Mouse (Mus musculus): ENCODE measurements at regions not wholly inside any gene's neighbourhood (a gene's known extent, or its start where the extent isn't known, plus 50 kb on each side); places are given as distances from the start of the nearest gene placed in this dataset.
A peak's percentile ranks its signal among the peaks of the same experiment; 100 is the strongest.

GRCm38 (mm10) chr14:73978694-73979093 is 317.7 kb downstream of the Gm21750 start:
- no peak for DNase-seq (ENCODE audit: low spot score)

DNA sequence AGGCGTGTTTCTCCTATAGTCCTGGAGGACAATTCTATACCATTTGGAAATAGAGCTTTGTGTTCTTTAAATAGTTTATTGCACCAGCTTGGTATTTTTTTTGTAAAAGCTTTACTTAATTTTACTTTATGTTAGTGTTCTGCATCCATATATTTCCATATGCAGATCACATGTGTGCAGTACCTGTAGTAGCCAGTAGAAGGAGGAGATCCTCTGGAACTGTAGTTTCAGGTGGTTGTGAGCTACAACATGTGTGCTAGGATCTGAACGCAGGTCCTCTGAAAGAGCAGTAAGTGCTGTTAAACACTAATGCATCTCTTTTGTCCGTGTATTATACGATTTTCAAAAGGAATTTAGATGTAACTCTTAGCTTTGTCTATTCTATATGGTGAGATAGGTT is 335.2 kb downstream of the Gm21750 start:
- no peak for DNase-seq (ENCODE audit: low spot score)

DNA sequence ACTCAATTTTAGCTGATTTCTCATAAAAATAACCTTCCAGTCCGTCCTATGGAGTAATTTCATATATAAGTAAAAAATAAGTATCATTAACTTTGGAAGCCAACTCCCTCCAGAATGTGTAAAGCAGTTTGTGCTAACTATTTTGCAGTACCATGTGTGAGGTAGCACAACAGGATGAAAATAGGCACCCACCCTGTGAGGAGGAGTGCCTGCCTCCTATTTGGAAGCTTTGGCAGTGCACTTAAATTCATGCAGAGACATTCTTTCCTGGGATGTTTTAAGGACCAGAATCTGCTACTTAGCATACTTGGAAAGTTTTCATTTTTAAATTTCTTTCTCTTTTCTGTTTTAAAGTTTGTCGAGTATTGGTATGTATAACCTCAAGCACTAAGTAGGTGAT is 336.8 kb downstream of the Gm21750 start:
- DNase-seq (ENCODE audit: low spot score), result peak; percentile 4

GRCm38 (mm10) chr14:73999409-73999909 is 338.4 kb downstream of the Gm21750 start:
- no peak for DNase-seq (ENCODE audit: low spot score)

GRCm38 (mm10) chr14:74006911-74007310 is 345.9 kb downstream of the Gm21750 start:
- no peak for DNase-seq (ENCODE audit: low spot score)

DNA sequence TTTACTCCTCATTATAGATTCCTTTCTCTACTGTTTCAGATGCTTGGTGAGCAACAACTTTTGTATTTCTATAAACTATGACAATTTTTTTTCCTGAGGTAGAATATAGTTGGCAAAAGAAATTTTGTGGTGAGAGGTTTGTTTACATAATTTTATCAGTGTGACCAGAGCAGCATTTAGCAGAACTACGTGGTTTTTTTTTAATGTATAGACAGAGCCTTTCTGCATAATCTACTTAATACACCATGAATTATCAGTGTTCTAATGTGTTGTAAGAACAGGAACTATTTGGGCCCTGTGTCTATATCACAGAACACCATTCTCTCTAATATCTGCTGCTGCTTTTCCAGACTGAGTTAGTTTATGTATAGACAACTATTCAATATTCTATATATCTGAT is 350.5 kb downstream of the Gm21750 start:
- no peak for DNase-seq (ENCODE audit: low spot score)

GRCm38 (mm10) chr14:74019421-74019820 is 358.4 kb downstream of the Gm21750 start:
- no peak for DNase-seq (ENCODE audit: low spot score)

GRCm38 (mm10) chr14:74047009-74047694 is 386.1 kb downstream of the Gm21750 start:
- DNase-seq (ENCODE audit: low spot score), result no peak

GRCm38 (mm10) chr14:74047695-74048280 is 386.8 kb downstream of the Gm21750 start:
- no peak for DNase-seq (ENCODE audit: low spot score)

DNA sequence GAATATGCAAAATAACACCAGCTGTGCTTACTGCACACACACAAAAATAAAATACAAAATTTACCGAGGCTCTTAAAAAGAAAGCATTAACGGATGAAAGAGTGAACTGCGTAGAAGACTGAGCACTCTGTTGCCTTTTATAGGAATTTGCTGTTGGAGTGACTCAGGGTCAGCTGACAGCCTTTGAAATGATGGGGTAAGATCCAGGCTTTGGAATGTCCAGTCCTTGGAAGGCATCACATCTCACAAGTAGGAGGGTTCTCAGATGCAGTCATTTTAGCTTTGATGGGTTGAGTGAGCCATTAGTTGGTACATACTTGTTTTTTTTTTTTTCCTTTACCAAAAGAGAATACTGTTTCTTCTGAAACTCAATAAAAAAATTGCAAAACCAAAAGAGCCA is 387.4 kb downstream of the Gm21750 start:
- DNase-seq (ENCODE audit: low spot score), result no peak

DNA sequence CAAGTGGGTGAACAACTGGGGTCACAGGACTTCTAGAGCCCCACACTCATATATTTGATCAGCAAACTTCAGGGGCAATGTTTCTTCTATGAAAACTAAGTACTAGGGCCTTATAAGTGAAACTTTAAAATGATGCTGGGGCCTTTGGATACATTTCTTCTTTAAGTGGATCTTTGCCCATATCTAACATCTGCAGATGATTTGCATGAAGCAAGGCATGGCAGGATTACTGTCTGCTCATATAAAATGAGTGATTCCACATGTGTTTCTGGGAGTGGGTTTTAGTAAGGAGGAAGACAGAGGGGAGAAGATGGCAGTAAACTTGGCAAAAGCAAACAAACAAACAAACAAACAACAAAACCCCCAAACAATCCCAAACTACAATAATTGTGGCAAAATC is 405.0 kb downstream of the Gm21750 start:
- DNase-seq (ENCODE audit: low spot score), result no peak

- DNase-seq (ENCODE audit: low spot score), result no peak
Observed at GRCm38 (mm10) chr14:74093016-74093415, 432.0 kb downstream of the Gm21750 start.

DNA sequence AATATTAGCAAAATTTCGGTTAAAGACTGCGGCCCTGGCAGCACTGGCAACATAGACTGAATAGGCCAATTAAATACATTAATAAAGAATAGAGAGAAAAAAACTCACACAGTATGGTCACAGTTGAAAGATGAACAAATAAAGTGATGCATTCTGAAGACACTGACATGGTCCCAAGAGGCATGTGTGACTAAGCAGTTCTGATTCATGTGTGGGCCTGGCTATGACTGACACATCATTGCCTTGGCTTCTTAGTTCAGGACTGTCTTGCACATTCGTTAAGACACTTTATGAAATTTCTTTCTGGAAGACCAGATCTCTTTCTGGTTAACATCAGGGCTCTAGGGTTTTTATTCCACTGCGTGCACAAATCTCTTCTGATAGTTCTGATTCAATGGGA is 438.7 kb downstream of the Gm21750 start:
- no peak for DNase-seq (ENCODE audit: low spot score)

DNA sequence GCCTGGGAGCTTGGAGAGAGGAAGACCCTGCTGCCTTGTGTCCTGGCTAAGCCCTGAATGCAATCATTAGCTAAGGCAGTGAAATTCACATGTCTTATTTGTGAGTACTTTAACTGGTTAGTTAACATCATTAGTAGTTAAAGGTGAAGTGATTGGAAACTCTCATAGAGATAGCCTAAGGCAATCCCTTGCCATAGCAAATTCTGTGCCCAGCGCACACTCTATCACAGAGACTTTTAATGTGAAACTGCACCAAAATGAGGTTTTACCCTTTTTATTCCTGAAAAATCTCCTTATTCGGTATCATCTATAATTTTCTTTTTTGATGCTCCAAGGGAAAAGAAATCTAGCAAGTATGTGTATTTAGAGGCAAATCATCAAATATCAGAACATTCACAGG is 451.6 kb downstream of the Gm21750 start:
- DNase-seq (ENCODE audit: low spot score), result no peak

- peak; percentile 46 for DNase-seq (ENCODE audit: low spot score)
Observed at GRCm38 (mm10) chr14:74113116-74113515, 452.1 kb downstream of the Gm21750 start.

- DNase-seq (ENCODE audit: low spot score), result no peak
Observed at GRCm38 (mm10) chr14:74113556-74113955, 452.5 kb downstream of the Gm21750 start.

GRCm38 (mm10) chr14:74117686-74118085 is 456.7 kb downstream of the Gm21750 start:
- peak; percentile 11 for DNase-seq (ENCODE audit: low spot score)

DNA sequence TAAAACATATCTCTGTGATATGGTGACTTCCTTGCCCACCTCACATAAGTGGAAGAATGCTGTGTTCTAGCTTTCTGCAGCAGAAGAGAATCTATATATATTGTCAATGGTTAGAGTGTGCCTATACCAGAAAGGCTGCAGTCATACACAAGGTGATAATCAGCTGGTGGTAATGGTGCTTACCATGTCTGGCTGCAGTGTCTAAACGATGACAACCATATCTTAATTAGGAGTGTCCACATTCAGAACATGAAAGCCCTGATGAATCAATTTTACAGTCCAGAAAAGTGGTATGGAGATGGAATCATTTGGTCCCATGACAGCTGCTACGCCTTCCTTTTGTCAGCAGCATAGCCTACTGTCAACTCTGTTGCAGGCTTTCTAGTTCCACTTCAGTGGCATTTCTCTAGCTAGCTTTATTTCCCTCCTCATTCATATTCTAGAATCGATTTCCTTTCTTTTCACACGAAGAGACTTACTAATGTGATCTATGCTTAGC is 484.2 kb downstream of the Gm21750 start:
- no peak for DNase-seq (ENCODE audit: low spot score)

DNA sequence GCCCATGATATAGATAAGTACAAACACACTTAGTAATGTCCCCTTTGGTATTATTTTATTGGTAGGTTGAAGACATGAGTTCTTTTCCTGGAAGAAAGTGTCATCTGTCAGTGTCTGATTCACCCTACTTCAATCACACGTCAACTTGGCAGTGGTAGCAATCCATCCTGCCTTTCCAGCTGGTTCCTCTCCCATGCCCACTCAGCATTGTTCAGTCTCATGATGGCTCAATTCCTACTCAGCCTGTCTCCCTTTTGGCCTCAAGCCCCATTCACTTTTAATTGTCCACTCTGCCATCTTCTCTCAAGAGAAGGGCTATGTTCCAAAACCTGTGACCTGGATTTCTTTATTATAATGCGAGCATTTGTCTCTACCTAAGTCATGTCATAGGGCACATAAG is 474.4 kb upstream of the Htr2a start:
- DNase-seq (ENCODE audit: low spot score), result no peak

DNA sequence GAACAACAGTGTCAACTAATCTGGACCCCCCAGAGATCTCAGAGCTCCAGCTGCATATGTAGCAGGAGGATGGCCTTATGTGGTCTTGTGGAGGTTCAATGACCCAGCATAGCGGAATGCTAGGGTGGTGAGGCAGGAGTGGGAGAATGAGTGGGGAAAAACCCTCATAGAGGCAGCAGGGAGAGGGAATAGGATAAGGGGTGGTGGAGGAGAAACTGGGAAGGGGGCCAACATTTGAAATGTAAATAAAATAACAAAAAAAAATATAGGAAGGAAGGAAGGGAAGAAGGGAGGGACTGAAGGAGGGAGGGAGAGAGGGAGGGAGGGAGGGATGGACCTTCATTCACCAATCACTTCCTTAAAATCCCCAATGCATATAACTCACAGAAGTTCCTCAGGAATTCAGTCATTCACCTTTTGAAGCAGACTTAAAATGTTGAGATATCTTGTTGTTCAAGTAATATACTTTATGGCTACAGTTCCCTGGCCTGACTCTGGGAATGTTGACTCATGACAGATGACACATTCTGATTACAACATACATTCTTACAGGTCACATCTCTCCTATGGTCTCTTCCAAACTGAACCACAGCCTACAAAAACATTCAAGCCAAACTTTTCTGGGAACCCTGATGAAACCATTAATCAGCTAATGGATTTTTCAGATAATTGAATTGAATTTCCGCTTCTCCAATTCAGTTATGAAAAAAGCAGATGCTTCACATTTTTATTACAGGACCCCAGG is 471.3 kb upstream of the Htr2a start:
- DNase-seq (ENCODE audit: low spot score), result no peak

DNA sequence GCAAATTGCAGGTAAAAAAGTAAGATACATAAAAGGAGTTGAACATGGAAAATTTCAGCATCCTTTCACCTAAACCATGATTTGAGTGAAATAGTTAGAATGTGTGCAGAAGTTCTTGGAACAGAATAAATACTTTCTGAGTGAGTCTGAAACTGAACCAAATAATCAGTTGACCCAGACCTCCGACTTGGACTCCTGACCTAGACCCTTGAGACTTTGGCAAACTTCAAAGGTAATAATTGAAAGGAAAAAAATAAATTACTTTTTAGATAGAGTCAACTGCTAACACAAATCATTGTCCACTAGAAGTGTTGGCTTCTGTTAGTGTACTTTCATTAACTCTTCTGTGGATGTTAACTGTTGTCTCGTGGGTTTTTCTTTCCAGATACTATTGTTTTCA is 460.6 kb upstream of the Htr2a start:
- no peak for DNase-seq (ENCODE audit: low spot score)

DNA sequence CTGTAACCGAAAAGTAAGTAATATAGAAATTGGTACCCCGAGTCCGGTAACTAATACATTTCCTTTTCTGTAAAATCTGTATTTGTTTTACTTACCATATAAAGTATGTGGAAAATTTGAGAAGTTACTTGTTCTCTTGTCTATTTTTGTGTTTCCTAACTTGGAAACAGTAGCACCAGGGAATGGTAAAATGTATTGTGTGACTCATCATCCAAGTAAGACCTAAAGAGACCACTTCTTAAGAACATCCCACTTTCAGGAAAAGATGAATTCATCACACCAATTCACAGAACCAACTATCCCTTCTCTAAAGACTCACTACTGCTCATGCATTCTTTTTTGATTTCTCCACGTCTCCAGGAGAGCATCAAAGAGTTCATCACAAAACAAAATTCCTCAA is 457.6 kb upstream of the Htr2a start:
- DNase-seq (ENCODE audit: low spot score), result no peak

DNA sequence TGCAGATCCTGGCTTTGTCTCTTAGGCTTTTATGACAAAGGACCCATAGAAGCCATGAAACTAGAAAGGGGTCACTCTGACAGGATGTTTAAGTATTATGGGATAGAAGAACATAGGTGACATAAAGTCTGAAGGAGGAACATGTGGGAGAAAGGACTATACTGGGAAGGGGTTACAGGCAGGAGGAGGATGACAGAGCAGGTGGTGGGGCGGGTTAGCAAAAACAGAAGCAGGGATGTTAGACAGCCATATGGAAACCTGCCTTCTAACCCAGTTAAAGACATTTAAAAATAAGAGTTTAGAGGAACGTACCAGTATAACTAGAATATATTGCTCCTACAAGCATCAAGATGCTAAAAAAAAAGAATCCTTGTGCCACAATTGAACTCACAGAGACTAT is 438.9 kb upstream of the Htr2a start:
- DNase-seq (ENCODE audit: low spot score), result peak; percentile 17
